Mouse (Mus musculus) kidney, adult 18-20 months (tissue): ENCODE data around the gene Padi4.

Experiments
- DNase-seq: peaks from one replicate; pipeline ENCODE4 v3.0.0; 2021

Gene Padi4

DNA sequence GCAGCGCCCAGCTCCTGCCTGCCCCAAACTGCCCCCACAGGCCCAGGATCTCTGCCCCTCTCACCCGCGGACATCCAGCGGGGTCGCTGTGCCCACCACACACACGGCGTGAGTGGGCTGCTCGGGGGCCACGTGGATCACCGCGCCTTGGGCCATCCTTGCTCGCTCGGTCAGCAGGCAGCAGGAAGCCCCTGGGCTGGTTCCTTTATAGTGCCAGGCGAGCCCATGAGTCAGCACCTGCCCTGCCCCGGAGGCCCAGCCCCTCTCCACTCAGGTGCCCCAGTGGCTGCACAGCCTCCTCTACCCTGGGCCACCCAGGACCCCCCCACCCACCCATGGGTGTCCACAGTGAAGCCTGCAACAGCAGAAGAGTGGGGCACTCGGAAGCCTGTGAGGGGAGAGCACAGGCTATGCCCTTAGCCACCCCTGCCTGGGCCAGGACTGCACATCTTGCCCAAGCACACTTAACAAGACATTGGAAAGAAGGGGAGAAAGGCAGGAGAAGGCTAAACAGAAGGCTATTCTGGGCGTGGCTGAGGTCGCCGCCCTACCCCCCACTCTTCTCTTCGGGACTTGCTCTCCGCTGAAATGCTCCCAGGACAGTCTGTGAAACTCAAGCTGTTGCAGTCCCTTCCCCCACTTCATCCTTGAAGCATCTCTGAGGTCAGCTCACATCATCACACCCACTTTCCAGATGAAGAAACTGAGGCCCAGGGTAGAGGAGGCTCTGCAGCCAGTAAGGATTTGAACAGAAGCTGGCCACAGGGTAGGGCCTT lies at the start of gene Padi4:
Padi4 (minus strand) TSS at position 212 of the 776 bp plus-strand sequence.
- no peak for DNase-seq

GRCm38 (mm10) chr4:140821988-140822387 lies 48.0 kb upstream of the Padi4 start:
- peak; percentile 59 for DNase-seq

GRCm38 (mm10) chr4:140817413-140817812 lies 43.4 kb upstream of the Padi4 start:
- DNase-seq = no peak

DNA sequence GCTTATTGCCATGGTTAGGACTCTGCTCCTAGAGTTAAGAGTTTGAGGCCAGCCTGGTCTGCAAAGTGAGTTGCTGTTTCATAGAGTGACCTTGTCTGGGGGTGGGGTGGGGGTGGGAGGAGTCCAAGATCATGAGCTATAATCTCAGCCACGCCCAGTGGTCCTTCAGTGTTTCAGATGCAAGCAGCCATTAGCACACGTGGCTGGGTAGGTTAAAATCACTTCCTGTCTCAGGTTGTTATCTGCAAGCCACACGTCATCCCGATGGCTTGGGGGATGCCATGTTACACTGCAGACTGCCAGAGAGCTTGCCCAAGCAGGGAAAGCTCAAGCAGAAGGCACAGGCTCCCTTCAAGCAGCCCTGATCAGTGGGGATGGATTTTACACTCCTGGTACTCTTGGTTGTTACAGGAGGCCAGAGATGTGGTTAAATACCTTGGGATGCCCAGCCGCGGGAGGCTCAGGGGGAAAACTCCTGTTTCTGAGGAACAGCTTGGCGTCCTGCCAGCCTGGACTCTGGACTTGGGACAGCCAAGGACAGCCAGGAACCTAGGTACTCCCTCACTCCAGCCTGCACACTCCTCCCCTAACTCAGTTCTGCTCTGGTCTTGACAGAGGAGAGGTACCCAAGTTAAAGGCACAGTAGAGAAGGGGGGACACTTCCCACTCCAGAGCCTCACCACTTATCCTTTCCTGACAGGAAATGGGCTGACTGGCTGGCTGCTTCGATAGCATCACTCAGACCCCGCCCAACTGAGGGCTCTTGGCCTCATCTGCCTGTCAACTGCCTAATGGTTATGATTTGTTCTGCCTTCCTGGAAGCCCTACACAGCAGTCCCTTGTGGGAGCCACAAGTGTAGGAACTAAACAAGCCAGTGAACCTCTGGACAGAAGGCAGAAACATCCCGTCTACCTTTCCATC lies 42.2 kb upstream of the Padi4 start:
- DNase-seq = peak; percentile 76

- no peak for DNase-seq
These were observed 41.5 kb upstream of the Padi4 start for GRCm38 (mm10) chr4:140815496-140815895.

GRCm38 (mm10) chr4:140814241-140815225 lies 40.5 kb upstream of the Padi4 start:
- DNase-seq = peak; percentile 54

DNA sequence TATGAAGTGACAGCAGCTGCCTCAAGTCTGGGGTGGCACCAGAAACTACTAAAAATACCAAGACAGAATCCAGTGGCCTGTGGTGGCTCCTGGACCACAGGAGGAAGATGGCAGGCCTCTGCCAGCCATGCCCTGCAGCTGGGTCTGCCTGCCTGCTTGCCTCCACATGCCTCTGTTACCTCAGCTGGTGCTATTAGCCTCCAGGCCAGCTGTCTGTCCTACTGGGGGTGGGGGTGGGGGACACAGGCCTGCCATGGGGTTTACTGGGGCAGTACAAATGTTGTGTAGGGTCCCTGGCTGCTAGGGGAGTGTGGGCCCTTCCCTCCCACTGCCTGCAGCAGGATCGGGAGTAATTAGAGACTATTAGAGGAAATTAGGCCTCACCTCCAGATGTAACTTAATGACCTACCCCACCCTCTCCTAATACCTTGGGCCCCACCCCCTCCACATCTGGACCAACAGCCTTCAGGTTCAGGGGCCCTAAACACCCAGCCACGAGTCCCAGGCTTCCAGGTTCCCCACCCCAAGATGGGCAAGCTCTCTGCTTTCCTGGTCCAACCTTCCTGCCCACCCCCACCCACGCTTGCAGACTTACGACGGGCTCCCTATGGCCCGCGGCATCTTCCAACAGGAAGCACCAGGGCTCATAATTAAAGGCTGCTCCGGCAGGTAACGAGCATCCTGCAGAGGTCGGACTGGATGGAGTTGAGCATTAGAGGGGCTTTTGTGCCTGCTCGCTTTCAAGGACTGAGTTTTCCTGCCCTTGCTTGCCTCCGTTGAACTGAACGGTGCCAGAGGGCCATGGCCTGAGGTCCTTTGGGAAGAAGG lies 39.5 kb upstream of the Padi4 start:
- peak; percentile 4 for DNase-seq

DNA sequence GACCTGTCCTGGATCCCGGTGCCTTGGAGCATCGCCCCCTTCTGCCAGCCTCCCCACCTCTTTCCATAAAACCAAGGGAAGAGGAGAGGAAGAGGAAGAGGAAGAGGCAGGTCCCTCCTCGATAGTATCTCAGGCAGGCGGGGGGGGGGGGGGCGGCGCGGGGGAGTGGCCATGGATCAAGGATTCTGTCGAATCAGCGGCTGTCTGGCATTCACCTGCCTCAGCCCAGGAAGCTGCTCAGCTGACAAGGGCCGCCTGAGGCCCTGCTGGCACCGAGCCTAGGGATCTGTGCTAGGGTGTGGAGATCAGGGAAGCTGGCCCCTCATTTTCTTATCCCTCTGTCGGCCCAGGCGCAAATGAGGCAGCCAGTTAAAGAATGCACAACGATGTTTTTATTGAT lies 38.6 kb upstream of the Padi4 start:
- DNase-seq = peak; percentile 16

DNA sequence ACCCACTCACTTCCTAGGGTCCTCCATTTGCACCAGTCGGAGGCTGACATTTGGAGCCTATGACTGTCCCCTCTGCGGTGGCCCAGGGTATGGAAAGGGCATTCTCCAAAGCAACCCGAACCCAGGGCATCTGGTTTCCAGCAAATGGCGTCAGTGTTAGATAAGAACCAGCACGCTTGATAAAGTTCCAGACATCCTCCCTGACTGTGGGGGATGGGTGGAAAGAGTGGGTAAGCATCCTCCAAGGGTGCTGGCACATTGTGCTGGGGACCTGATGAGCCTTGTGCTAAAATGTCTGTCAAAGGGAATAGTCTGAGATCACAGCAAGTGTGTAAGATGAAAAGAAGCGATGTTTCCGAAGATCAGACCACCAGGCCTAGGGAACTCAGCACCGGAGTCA lies 38.2 kb upstream of the Padi4 start:
- DNase-seq = no peak

GRCm38 (mm10) chr4:140810458-140811260 lies 36.6 kb upstream of the Padi4 start, which contains the start of gene Padi3:
Gene Padi3 (minus strand): TSS chr4:140810648.
- DNase-seq = no peak

DNA sequence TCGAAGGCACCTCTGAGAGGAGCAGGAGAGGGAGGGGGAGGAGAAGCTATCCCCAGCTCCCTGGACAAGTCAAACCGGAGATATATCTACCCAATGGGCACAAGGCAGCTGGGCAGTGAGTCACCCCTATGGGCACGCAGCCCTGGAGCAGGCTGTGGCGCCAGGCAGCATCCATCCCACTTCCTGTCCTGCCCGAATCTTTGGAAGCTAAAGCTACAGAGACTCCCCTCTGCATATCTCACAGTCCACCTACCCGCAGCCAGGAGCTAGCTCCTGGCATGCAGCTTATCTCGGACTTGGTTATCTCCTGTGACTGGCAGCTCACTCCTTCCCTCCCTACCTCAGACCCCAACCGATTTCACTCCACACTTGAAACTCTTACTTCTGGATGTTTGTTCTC lies 35.1 kb upstream of the Padi4 start:
- no peak for DNase-seq

DNA sequence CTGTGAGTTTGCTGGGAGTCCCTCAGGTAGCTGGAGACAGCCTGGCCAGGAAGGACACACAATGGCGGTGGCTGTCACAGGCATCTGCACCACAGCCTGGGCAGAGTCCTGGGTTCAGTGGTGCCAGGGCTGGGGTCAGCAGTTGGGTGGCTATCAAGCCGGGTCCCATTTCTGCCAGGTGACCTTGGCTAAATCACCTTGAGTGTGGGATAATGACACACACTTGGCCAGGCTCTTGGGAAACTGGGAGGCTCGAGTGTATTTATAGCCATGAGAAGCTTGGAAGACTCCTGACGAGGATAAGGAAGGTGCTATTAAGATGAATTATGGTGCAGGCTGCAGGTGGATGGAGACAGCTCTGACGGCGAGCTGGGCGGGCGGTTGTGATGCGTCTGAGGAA lies 30.6 kb upstream of the Padi4 start:
- no peak for DNase-seq

DNA sequence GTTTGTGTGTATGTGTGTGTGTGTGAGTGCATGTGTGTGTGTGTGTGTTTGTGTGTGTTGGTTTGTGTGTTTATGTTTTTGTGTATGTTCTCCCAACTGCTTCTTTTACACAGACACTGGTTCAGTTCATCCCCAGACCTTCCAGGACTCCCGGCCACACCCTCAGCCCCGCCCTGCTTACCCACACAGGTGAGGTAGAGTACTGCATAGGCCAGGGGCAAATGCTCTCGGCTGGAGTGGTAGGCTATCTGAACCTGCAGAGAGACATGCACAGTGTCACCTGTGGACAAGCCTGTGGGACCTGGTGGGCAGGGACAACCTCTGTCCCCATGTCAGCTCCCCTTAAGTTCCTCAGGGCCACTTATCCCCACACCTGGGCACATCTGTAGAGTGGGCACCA lies 27.3 kb upstream of the Padi4 start:
- DNase-seq = no peak

DNA sequence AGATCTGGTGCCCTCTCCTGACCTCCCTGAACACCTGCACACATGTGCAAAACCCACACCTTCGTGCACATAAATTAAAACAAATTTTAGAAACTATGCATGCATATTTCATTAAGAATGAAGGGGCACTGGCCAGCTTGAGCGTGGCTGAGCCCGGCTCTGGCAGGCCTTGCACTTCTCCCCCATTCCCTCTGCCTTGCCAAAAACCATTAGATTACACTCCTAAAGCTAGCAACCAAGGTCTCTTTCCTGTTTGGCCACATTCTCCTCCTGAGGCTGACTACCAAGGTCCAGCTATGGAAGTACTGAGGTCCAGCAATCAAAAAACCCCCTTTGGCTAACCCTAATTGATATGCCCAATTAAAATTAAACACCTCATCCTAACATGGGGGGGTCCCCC lies 22.8 kb upstream of the Padi4 start:
- DNase-seq = no peak

- no peak for DNase-seq
These were observed 20.6 kb upstream of the Padi4 start for GRCm38 (mm10) chr4:140794678-140795077.

DNA sequence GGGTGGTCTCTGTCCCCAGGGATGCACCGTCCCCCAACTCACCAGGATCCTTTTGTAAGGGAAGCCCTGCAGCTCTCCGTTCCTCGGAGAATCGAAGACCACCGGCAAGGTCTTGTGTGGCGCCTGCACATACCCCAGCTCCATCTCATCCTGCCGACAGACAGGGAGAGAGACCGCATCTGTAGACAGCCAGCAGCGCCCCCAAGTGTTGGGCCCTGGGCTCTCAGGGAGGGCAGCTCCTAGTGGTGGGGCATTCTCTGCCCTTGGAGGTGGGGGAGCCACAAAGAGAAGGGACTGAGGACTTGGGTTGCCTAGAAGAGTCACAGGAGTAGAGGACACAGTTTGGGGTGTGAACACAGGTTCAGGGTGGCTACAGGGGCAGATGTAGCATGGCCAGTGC lies 19.8 kb upstream of the Padi4 start:
- no peak for DNase-seq

GRCm38 (mm10) chr4:140792584-140792983 lies 18.5 kb upstream of the Padi4 start:
- no peak for DNase-seq

DNA sequence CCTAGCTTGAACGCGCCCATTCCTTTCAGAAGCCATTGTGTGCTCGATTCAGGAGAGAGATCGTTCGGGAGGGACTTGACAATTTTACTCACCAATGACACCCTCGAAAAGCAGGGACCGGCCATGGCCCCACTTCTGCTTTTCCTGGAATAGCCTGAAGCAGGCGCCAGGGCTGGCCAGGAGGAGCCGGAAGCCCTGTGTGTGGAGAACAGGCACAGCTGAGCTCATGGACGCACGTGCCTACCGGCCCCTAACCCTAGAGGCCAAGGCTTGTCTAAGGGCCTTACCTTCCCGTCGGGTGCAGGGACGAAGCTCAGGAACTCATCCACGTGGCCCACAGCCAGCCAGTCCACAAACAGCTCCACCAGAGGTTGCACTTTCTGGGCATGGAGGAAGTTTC lies 17.0 kb upstream of the Padi4 start:
- DNase-seq = no peak

GRCm38 (mm10) chr4:140789983-140790382 lies 15.9 kb upstream of the Padi4 start:
- DNase-seq = no peak

- peak; percentile 77 for DNase-seq
These were observed 14.9 kb upstream of the Padi4 start for GRCm38 (mm10) chr4:140788983-140789382.

DNA sequence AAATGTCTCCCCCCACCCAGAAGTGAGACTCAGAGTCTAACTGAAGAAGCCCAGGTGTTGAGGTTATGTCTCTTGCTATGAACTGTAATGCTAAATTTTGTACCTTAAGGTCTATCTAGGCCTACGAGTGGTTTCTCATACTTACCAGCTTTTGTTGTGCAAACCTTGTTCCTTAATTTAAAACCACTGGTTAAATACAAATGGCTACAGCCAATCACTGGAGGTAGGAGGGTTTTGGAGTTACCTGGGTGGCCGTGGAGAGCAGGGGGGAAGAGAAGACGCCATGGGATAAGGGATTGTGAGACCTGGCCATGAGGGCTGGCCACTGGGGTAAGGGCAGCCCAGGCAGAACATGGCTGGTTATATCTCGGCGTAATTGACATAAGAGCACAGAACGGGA lies 14.2 kb upstream of the Padi4 start:
- no peak for DNase-seq
